Mouse (Mus musculus): ENCODE data around the gene Tnfrsf9. TPM values are rescaled to one million over a fixed set of nuclear protein-coding genes. Genes with fewer than 3 reads are reported as not detected.
"Not testable (repeated sequence)": the region's sequence is repeated elsewhere in the genome, so short reads cannot be mapped to it uniquely, and the experiment has no call there.

Gene Tnfrsf9
- 0.27 and 0.57 TPM in 2 replicates for polyA plus RNA-seq (2012; rRNA removed)

GRCm38 (mm10) chr4:150914290-150914733 is at the start of gene Tnfrsf9, which contains the start of gene Park7:
Tnfrsf9 (plus strand) TSS chr4:150914562.
Park7 (minus strand) TSS chr4:150914437.
- no peak for DNase-seq (ENCODE audit: low read depth)

DNA sequence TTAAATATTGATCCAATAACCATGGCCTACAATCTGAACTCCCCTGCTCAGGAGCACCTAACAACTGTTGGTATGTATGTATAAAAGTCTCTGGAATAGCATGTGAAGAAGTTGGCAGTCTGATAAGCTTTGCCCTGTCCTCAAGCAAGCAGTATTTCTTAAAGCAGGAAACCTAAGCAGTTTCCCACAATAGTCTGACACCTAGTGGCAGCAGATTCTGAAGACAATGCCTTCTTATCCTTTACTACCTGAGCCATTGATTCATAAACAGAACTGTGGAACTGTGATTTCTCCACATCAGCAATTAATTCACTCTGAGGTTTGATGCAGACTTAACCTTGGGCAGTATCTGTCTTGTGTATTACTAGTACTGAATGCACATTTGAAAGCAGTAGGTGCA is 49.0 kb upstream of the Tnfrsf9 start:
- no peak for DNase-seq (ENCODE audit: low read depth)

DNA sequence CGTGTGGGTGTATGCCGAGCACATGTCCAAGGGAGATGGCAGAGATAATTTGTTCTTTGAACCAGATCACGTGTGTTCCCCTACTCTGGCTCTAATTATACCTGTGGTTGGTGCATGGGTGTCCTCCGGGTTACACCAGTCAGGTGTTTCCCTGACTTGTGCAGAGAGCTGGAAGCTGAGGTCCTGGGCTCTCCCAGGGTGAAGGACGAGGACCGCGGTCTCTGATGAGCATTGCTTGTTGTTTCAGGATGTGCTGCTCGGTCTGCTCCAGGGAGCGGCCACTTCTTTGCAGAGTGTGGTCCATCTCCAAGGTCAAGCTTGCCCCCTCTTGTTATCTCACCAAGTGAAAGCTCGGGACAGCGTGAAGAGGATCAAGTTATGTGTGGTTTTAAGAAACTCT is 48.3 kb upstream of the Tnfrsf9 start:
- no peak for DNase-seq (ENCODE audit: low read depth)

DNA sequence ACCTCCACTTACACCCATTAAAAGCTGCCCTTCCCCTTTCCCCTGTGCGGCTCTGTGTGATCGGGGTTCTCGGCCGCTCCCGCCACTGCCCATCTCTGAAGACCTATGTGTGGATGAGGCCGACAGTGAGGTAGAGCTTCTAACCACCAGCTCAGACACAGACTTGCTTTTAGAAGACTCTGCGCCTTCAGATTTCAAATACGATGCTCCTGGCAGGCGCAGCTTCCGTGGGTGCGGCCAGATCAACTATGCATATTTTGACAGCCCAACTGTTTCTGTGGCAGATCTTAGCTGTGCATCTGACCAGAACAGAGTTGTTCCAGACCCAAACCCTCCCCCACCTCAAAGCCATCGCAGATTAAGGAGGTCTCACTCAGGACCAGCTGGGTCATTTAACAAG is 47.9 kb upstream of the Tnfrsf9 start:
- no peak for DNase-seq (ENCODE audit: low read depth)

- DNase-seq (ENCODE audit: low read depth), result no peak
Observed at GRCm38 (mm10) chr4:150868161-150868560, 46.2 kb upstream of the Tnfrsf9 start.

DNA sequence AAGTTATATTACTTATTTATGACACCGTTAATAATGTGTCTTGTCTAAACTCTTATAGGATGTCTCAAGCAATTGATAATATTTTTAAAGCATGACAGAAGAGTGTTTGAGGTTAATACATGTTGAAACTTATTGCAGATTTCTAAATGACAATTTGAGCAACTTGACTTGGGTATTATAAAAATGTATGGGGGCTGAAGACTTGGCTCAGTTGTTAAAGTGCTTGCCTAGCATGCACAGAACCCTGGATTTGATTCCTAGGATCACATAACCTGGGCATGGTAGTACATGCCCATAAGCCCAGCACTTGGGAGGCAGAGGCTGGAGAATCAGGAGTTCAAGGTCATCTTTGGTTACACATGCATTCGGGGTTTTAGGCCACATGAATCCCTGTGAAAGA is 45.5 kb upstream of the Tnfrsf9 start:
- DNase-seq (ENCODE audit: low read depth), result peak; percentile 88

DNA sequence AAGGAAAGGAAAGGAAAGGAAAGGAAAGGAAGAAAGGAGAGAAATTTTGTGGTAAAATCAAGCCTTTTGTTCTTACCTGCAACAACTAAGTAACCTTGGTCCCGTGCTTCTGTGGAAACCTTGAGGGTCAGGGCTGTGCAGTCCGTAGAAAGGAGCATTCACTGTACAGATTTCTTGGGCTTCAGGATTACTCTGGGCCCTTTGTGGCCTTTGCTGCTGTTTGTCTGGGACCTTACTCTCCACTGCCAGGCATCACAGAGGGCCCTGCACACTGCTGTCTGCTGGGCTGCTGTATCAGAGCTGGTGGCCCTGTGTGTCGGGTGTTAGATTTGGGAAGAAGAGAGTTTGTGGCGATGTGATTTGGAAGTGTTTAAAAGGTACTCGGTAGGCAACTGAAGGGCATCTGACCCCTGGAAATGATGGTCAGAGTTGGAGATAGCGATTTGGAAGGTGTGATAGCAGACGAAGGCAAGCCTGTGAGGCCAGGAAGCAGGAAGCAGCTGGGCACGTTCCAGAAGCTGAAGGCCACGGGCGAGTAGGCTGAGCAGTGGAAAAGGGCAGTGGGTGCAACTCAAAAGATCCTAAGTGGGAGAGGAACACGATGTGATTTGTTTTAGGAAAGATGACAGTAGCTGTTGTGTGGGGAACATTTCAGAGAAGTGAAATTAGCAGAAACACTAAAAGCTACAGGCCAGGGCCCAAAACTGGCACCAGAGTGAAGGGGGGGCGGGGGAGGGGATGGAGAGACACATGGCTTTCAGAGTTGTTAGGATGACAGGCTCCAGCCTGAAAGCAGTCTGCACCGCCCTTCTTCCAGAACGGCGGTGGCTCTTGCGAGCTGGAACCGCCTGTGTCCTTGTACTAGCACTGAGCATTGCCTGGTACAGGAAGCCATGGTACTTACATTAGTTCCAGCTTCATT is 44.8 kb upstream of the Tnfrsf9 start:
- no peak for DNase-seq (ENCODE audit: low read depth)

GRCm38 (mm10) chr4:150870963-150871391 is 43.4 kb upstream of the Tnfrsf9 start:
- no peak for DNase-seq (ENCODE audit: low read depth)

DNA sequence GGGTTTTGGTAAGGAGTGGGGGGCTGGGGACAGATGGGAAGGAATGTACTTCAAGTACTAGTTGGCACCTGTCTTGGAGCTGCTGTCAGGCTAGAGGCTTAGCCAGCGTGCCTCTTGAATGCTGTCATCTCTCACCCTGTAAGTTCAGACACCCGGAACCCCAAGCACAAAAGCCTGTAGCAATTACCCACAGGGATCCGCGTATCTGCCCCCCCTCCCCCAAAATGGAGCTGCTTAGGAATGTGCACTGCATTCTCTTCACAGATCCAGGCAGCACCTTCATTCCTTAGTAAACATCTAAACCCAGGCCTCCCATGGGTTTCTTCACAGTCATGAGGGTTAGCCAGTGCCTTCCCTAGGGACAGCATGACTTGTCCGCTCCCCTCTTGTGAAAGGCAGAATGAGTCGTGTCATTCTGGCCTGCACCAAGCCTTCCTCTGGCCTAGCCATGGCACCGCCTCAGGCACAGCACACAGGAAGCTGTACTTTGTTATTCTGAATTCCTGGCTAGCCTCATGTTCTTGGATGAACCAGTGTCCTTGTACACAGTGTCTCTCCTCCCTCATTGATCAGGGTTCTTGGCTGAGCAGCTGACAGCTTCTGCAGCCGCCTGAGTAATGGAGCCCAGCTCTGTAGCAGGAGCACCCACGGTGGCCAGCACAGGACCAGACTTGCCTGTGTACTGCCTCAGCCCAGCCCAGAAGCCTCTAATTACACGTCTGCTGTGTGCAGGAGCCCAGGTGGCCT is 42.8 kb upstream of the Tnfrsf9 start:
- DNase-seq (ENCODE audit: low read depth), result peak; percentile 98

DNA sequence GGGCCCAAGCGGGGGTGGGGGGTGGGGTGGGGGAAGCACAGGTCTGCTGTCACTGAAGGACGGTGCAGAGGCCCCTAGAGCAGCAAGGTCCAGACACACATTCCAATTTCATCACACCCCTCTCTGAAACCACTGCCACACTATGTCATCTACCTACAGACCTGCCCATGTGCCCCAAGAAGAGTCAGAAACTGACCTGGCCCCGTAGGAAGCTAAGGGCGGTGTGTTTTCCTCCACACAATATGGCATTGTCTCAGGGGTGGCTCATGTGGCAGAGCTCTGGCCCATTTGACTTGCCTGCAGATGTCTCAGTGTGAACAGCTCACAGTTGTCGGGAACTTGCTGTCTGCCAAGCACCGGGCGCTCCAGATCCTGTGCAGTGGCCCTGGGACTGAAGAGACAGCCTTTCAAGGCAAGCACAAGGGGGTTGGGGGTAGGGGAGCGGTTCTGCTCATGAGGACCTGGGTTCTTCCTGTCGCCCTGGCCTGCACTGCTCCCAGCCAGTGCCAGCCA is 42.2 kb upstream of the Tnfrsf9 start:
- DNase-seq (ENCODE audit: low read depth), result no peak

DNA sequence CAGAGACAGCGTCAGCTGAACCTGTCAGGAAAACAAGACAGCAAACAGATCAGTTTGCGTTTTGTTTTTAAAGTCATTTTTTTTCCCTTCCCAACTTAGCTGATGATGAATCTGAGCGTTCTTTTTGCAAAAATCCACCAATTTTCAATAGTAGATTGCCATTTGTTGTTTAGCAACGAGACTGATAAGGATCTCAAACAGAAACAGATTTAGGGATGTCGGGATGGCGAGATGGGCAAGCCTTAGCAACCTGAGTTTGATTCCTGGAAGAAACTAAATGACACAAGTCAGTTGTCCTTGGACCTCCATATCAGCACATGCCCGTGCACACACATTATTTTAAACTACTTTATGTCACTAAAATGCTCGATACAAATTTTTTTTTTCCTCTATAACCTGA is 41.7 kb upstream of the Tnfrsf9 start:
- no peak for DNase-seq (ENCODE audit: low read depth)

DNA sequence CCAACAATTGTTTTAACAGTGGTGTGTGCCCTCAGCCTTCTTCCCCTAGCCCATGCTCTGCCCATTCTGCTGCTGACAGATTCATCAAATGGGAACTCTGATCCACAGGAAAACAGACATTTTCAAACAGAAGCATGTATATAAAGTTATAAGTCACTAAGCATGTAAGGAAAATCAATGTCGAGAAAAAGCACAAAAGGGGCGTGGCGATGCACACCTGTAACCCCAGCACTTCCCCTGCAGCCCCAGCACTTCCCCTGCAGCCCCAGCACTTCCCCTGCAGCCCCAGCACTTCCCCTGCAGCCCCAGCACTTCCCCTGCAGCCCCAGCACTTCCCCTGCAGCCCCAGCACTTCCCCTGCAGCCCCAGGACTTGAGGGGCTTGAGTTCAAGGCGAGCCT is 39.9 kb upstream of the Tnfrsf9 start:
- DNase-seq (ENCODE audit: low read depth), result not testable (repeated sequence)

GRCm38 (mm10) chr4:150875393-150875792 is 39.0 kb upstream of the Tnfrsf9 start:
- no peak for DNase-seq (ENCODE audit: low read depth)

DNA sequence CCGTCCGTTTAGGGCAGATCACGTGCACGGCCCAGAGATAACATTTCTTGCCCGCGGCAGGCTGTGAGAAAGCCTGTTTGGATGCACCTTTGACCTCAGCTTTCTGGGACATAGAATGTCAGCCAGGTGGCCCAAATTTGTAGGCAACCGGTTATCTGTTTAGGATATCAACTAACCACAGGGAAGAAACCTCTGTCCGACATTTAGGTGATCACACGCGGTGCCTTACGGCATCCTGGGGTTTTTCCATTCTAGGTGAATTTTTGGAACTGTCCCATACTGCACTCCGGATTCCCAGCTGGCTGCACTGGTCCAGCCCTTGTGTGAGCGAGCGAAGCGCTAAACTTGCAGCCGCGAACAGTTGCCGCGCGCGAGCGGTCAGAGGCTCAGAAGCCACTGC is 34.7 kb upstream of the Tnfrsf9 start:
- no peak for DNase-seq (ENCODE audit: low read depth)

DNA sequence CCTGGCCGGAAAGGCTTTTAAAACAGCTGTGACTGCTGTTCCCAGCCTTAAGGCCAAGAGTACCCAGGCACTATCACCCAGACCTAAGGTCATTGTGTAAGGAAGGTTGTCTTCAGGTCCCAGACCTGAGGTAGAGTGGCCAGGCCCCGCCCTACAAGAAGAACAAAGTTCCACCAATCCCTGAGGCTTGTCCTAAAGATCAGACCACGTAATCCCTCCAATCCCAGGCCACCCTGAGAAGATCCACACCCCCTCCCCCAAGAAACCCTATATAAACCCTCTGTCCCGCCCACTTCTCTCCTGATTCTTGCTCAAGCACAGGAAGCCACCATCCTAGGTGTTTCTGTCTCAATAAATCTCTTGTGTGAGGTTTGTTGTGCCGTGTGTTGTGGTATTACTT is 34.0 kb upstream of the Tnfrsf9 start:
- DNase-seq (ENCODE audit: low read depth), result no peak

DNA sequence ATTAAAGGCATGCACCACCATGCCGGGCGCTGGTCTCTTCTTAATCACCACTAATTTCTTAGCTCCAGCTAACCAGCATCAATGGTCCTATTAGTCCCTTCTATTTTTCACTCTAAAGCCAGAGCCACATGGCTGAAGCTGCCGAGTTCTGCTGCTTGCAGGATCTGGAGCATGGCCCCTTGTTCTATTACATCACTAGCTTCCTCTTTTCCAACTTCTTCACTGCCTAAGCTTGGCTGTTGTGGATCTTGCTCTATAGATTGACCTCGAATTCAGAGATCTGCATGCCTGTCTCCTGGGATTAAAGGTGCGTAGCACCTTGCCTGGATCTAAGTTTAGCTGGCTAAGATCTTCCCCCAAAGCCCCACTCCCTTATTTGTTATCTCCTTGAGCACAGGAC is 31.7 kb upstream of the Tnfrsf9 start:
- no peak for DNase-seq (ENCODE audit: low read depth)

GRCm38 (mm10) chr4:150887903-150888302 is 26.5 kb upstream of the Tnfrsf9 start:
- no peak for DNase-seq (ENCODE audit: low read depth)

GRCm38 (mm10) chr4:150888492-150888891 is 25.9 kb upstream of the Tnfrsf9 start:
- DNase-seq (ENCODE audit: low read depth), result no peak

GRCm38 (mm10) chr4:150889273-150889954 is 24.9 kb upstream of the Tnfrsf9 start:
- DNase-seq (ENCODE audit: low read depth), result no peak

GRCm38 (mm10) chr4:150889955-150890315 is 24.4 kb upstream of the Tnfrsf9 start:
- no peak for DNase-seq (ENCODE audit: low read depth)

- DNase-seq (ENCODE audit: low read depth), result no peak
Observed at GRCm38 (mm10) chr4:150891308-150891707, 23.1 kb upstream of the Tnfrsf9 start.

Measured in gonadal fat pad, adult 2 months (tissue).